Mouse (Mus musculus) heart, embryonic 16.5 days (tissue): ENCODE measurements around the gene 2300002M23Rik. TPM values are rescaled to one million over a fixed set of nuclear protein-coding genes. Genes with fewer than 3 reads are reported as not detected.

Experiments
- ATAC-seq: fragments of 200-750 bp; cut with Nextera tagmentation; replicated peaks from 2 replicates; pipeline ENCODE4 v1.8.0; 2017; ENCODE audit warnings: moderate number of reproducible peaks; ENCODE audit not compliant: insufficient read depth, low FRiP score; ENCODE audit errors: extremely low read depth
- H3K27ac ChIP-seq: fragments of 300-500 bp; sonication (generic); 2 replicates; pipeline ENCODE4 v1.5.1; 2014; ENCODE audit warnings: mild to moderate bottlenecking, low read length, control low read depth, moderate library complexity
- H3K27me3 ChIP-seq: fragments of 300-500 bp; sonication (generic); 2 replicates; pipeline ENCODE4 v1.6.1; 2014; ENCODE audit warnings: low read length, mixed read lengths; ENCODE audit not compliant: control insufficient read depth, insufficient read depth
- H3K36me3 ChIP-seq: fragments of 300-500 bp; sonication (generic); 2 replicates; pipeline ENCODE4 v1.6.1; 2014; ENCODE audit not compliant: control insufficient read depth, insufficient read depth
- H3K4me1 ChIP-seq: fragments of 300-500 bp; sonication (generic); 2 replicates; pipeline ENCODE4 v1.6.1; 2014; ENCODE audit warnings: low read length, mixed read lengths; ENCODE audit not compliant: control insufficient read depth, insufficient read depth
- H3K4me2 ChIP-seq: fragments of 300-500 bp; sonication (generic); 2 replicates; pipeline ENCODE4 v1.6.1; 2014; ENCODE audit warnings: low read depth, mild to moderate bottlenecking, control low read depth, low read length
- H3K4me3 ChIP-seq: fragments of 300-500 bp; sonication (generic); 2 replicates; pipeline ENCODE4 v1.5.1; 2014; ENCODE audit warnings: mild to moderate bottlenecking, control low read depth, low read length
- H3K9ac ChIP-seq: fragments of 300-500 bp; sonication (generic); 2 replicates; pipeline ENCODE4 v1.6.1; 2014; ENCODE audit warnings: low read length, control low read depth
- H3K9me3 ChIP-seq: fragments of 300-500 bp; sonication (generic); replicated peaks from 2 replicates; pipeline ENCODE4 v1.6.1; 2016; ENCODE audit warnings: low read length; ENCODE audit not compliant: control insufficient read depth
- WGBS: fragments of 180-500 bp; shearing (Covaris S2); extraction: QIAGEN DNeasy Blood & Tissue Kit; methylation state at CpG from one replicate; pipeline ENCODE4 v1.1.7; 2014; 5-methylcytosine and 5-hydroxymethylcytosine counted together
- polyA plus RNA-seq: library from polyadenylated mRNA; unstranded; fragments of >200 nt; fragmentation: Nextera tagmentation; extraction: Ambion mirVana; gene quantifications from 2 replicates; pipeline ENCODE4 v1.2.1, GENCODE M21; 2015

2300002M23Rik gene
- polyA plus RNA-seq, 1 experiment from 2014 or later: 0.14 TPM

GRCm38 (mm10) chr17:35569091-35569944 lies 2.1 kb downstream of the 2300002M23Rik start:
- H3K4me2 ChIP-seq: peak overlapping the region; percentile 63
- H3K4me1 ChIP-seq: peaks cover 9% of the 10 kb centered on the region
- H3K27me3 ChIP-seq: peaks cover 13% of the 10 kb centered on the region
- ATAC-seq: peak; percentile 58; the same call in 1 of the 2 replicates
- H3K36me3 ChIP-seq: no peaks in the 10 kb centered on the region
- H3K9me3 ChIP-seq: no peaks in the 10 kb centered on the region
- WGBS: 6% methylated on average over 28 of the region's 28 CpGs
- peak overlapping the region; percentile 56 for H3K9ac ChIP-seq
- peak overlapping the region; percentile 39 for H3K4me3 ChIP-seq
- no peak overlapping the region for H3K27ac ChIP-seq

GRCm38 (mm10) chr17:35570836-35571235 lies 3.6 kb downstream of the 2300002M23Rik start:
- Histone ChIP-seq H3K9ac (no peak overlapping the region), H3K4me2 (no peak overlapping the region), H3K9me3 (no peaks in the 10 kb centered on the region), H3K27me3 (peaks cover 20% of the 10 kb centered on the region), H3K4me3 (no peak overlapping the region), H3K36me3 (no peaks in the 10 kb centered on the region), H3K4me1 (peaks cover 9% of the 10 kb centered on the region), H3K27ac (no peak overlapping the region)
- no peak for ATAC-seq
- WGBS: 81% methylated on average over 14 of the region's 14 CpGs

GRCm38 (mm10) chr17:35571477-35571876 lies 4.2 kb downstream of the 2300002M23Rik start:
- no peak overlapping the region for H3K4me3 ChIP-seq
- no peak overlapping the region for H3K4me2 ChIP-seq
- H3K36me3 ChIP-seq: no peaks in the 10 kb centered on the region
- no peak for ATAC-seq
- no peak overlapping the region for H3K9ac ChIP-seq
- 93% methylated on average over 7 of the region's 7 CpGs for WGBS
- H3K9me3 ChIP-seq: no peaks in the 10 kb centered on the region
- H3K27ac ChIP-seq: no peak overlapping the region
- H3K4me1 ChIP-seq: peaks cover 9% of the 10 kb centered on the region
- peaks cover 22% of the 10 kb centered on the region for H3K27me3 ChIP-seq

- 19% methylated on average over 6 of the region's 6 CpGs for WGBS
- Histone ChIP-seq H3K9ac (no peak overlapping the region), H3K27me3 (peaks cover 12% of the 10 kb centered on the region; the same call in 1 of the 2 replicates), H3K4me2 (no peak overlapping the region), H3K4me3 (no peak overlapping the region), H3K9me3 (no peaks in the 10 kb centered on the region), H3K4me1 (no peaks in the 10 kb centered on the region), H3K36me3 (no peaks in the 10 kb centered on the region), H3K27ac (no peak overlapping the region)
- ATAC-seq: 0 out of 2 replicates have a peak, but pooled peaks have one; percentile 45
These were observed 11.0 kb downstream of the 2300002M23Rik start for GRCm38 (mm10) chr17:35578211-35578610.

- no peak overlapping the region for H3K27ac ChIP-seq
- WGBS: 96% methylated on average over 1 of the region's 1 CpGs
- H3K9me3 ChIP-seq: no peaks in the 10 kb centered on the region
- H3K36me3 ChIP-seq: no peaks in the 10 kb centered on the region
- no peak for ATAC-seq
- no peak overlapping the region for H3K4me2 ChIP-seq
- no peaks in the 10 kb centered on the region for H3K4me1 ChIP-seq
- H3K4me3 ChIP-seq: no peak overlapping the region
- H3K9ac ChIP-seq: no peak overlapping the region
- no peaks in the 10 kb centered on the region for H3K27me3 ChIP-seq
These were observed 15.7 kb downstream of the 2300002M23Rik start for GRCm38 (mm10) chr17:35582900-35583299.

GRCm38 (mm10) chr17:35584330-35584937 lies 17.2 kb downstream of the 2300002M23Rik start:
- no peaks in the 10 kb centered on the region for H3K4me1 ChIP-seq
- H3K9me3 ChIP-seq: no peaks in the 10 kb centered on the region
- no peak overlapping the region for H3K4me3 ChIP-seq
- no peak overlapping the region for H3K27ac ChIP-seq
- peak overlapping the region; percentile 39; the same call in 1 of the 2 replicates for H3K4me2 ChIP-seq
- ATAC-seq: no peak
- H3K9ac ChIP-seq: peak overlapping the region; percentile 47; the same call in 1 of the 2 replicates
- WGBS: 17% methylated on average over 16 of the region's 16 CpGs
- H3K27me3 ChIP-seq: no peaks in the 10 kb centered on the region
- no peaks in the 10 kb centered on the region for H3K36me3 ChIP-seq

GRCm38 (mm10) chr17:35587291-35587690 lies 20.0 kb downstream of the 2300002M23Rik start:
- Histone ChIP-seq H3K4me2 (no peak overlapping the region), H3K9me3 (no peaks in the 10 kb centered on the region), H3K9ac (no peak overlapping the region), H3K27ac (no peak overlapping the region), H3K4me1 (no peaks in the 10 kb centered on the region), H3K4me3 (no peak overlapping the region), H3K27me3 (no peaks in the 10 kb centered on the region), H3K36me3 (no peaks in the 10 kb centered on the region)
- ATAC-seq: no peak
- 76% methylated on average over 1 of the region's 1 CpGs for WGBS

GRCm38 (mm10) chr17:35588387-35588786 lies 21.1 kb downstream of the 2300002M23Rik start:
- 29% methylated on average over 4 of the region's 4 CpGs for WGBS

More at GRCm38 (mm10) chr17:35588387-35588786, 21.1 kb downstream of the 2300002M23Rik start:
- no peak overlapping the region for H3K9ac ChIP-seq
- H3K4me1 ChIP-seq: no peaks in the 10 kb centered on the region
- H3K27me3 ChIP-seq: no peaks in the 10 kb centered on the region
- no peak overlapping the region for H3K4me2 ChIP-seq
- ATAC-seq: no peak
- H3K4me3 ChIP-seq: no peak overlapping the region
- no peaks in the 10 kb centered on the region for H3K36me3 ChIP-seq
- H3K27ac ChIP-seq: no peak overlapping the region
- H3K9me3 ChIP-seq: no peaks in the 10 kb centered on the region
